Mouse (Mus musculus): Measurements from ENCODE around the gene Olfr463. TPM values are rescaled to one million over a fixed set of nuclear protein-coding genes. Genes with fewer than 3 reads are reported as not detected.

The Olfr463 gene
- polyA plus RNA-seq, 1 experiment from 2014 or later = not detected

DNA sequence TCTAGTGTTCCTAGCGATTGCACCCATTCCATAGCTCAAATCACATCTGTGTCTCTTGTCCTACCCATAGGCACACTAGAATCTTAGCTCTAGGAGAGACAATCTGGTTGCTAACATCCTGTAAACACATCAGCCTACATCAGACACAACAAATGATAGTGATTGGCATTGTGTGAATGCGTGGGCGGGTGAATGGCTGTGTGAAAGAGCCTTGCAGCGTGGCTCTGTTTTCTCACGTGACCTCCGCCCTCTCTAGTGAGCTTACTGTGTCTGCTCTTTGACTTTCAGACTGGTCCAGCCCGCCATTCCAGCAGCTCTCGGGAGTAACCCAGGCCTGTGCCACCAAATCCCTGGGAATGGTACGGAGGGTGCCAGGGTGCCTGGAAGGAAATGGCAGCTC lies 36.8 kb downstream of the Olfr463 start:
- no peak overlapping the region for H3K27ac ChIP-seq (ENCODE audit: low read depth, low read length)
- H3K9ac ChIP-seq (ENCODE audit: low read depth, low read length) = no peak overlapping the region
- no peaks in the 10 kb centered on the region for H3K27me3 ChIP-seq (replicated peaks; ENCODE audit: control insufficient read depth, insufficient read depth, low read length)
- no peak for DNase-seq (ENCODE audit: low spot score)
- no peaks in the 10 kb centered on the region for H3K4me1 ChIP-seq (replicated peaks; ENCODE audit: control insufficient read depth, insufficient read depth, low read length)
- H3K4me2 ChIP-seq = no peak overlapping the region
- no peaks in the 10 kb centered on the region for H3K9me3 ChIP-seq (ENCODE audit: control insufficient read depth, low read length)
- no peak overlapping the region for H3K4me3 ChIP-seq (ENCODE audit: low read depth, low read length)
- 83% methylated on average over 9 of the region's 9 CpGs for WGBS
- no peaks in the 10 kb centered on the region; the same call in 1 of the 2 replicates for H3K36me3 ChIP-seq (ENCODE audit: control insufficient read depth, insufficient read depth, low read length)
- ATAC-seq (replicated peaks; ENCODE audit: low FRiP score) = no peak

DNA sequence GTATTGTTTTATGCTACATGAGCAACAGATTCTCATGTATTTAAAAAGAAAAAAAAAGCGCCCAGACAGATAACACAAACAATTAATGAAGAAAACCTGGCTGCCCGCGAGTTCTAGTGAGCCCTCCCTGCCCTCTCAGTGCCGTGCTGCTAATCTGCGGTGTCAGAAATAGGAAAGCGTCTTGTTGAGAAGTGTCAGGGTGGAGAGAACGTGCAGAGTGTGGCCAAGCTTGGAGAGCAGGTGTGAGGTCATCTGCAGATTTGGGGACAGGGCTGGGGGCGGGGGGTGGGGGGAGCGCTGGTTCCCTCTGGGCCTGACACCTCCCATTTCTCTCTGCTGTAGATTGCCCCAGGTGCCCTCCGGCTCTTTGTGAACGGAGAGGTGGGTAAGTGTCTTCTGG lies 37.9 kb downstream of the Olfr463 start:
- no peaks in the 10 kb centered on the region for H3K9me3 ChIP-seq (ENCODE audit: control insufficient read depth, low read length)
- ATAC-seq (replicated peaks; ENCODE audit: low FRiP score) (no peak), DNase-seq (ENCODE audit: low spot score) (no peak)
- no peaks in the 10 kb centered on the region for H3K27me3 ChIP-seq (replicated peaks; ENCODE audit: control insufficient read depth, insufficient read depth, low read length)
- H3K4me3 ChIP-seq (ENCODE audit: low read depth, low read length) = no peak overlapping the region
- no peak overlapping the region for H3K9ac ChIP-seq (ENCODE audit: low read depth, low read length)
- H3K4me2 ChIP-seq = no peak overlapping the region
- H3K4me1 ChIP-seq (replicated peaks; ENCODE audit: control insufficient read depth, insufficient read depth, low read length) = no peaks in the 10 kb centered on the region
- WGBS = 82% methylated on average over 11 of the region's 11 CpGs
- H3K36me3 ChIP-seq (ENCODE audit: control insufficient read depth, insufficient read depth, low read length) = no peaks in the 10 kb centered on the region; the same call in 1 of the 2 replicates
- no peak overlapping the region for H3K27ac ChIP-seq (ENCODE audit: low read depth, low read length)

DNA sequence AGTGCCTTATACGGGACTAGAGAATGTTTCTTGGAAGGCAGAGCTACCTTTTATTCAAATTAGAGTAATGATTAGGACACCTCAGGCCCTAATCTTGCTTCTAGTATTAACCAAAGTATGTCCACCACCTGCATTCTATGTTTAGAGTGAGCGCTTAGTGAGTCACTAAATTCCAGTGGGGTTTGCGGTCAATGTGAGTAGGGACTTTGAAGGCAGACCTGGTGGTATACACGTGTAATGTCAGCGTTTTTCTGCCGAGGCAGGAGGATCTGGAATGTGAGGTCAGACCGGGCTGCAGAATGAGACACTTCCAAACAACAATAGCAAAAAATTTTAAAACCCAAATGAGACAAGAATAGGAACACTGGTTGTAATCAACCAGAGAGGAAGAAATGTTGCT lies 42.6 kb downstream of the Olfr463 start:
- DNase-seq (ENCODE audit: low spot score) = no peak
- Histone ChIP-seq H3K4me2 (no peak overlapping the region), H3K27ac (ENCODE audit: low read depth, low read length) (no peak overlapping the region), H3K9ac (ENCODE audit: low read depth, low read length) (no peak overlapping the region), H3K4me3 (ENCODE audit: low read depth, low read length) (no peak overlapping the region), H3K27me3 (replicated peaks; ENCODE audit: control insufficient read depth, insufficient read depth, low read length) (no peaks in the 10 kb centered on the region), H3K4me1 (replicated peaks; ENCODE audit: control insufficient read depth, insufficient read depth, low read length) (peaks cover 4% of the 10 kb centered on the region), H3K36me3 (ENCODE audit: control insufficient read depth, insufficient read depth, low read length) (no peaks in the 10 kb centered on the region; the same call in 1 of the 2 replicates), H3K9me3 (ENCODE audit: control insufficient read depth, low read length) (no peaks in the 10 kb centered on the region)
- WGBS = 78% methylated on average over 7 of the region's 7 CpGs
- ATAC-seq (replicated peaks; ENCODE audit: low FRiP score) = no peak

DNA sequence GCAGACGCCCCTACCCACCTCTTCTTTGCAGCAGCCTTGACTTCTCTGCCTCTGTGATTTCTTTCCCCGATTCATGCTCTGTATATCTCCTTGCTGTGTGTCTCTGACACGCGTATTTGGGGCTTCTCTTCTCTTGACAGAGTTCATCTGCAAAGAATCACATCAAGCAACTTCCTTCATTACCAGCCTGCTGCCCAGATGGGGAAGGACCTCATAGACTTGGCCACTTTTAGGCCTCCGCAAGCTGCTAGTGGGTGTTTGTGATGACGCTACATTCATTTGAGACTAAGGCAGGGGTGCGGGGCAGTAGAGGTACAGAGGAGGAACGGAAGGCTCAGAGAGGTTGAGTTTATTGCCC lies 43.6 kb downstream of the Olfr463 start:
- Histone ChIP-seq H3K27me3 (replicated peaks; ENCODE audit: control insufficient read depth, insufficient read depth, low read length) (no peaks in the 10 kb centered on the region), H3K27ac (ENCODE audit: low read depth, low read length) (no peak overlapping the region), H3K4me3 (ENCODE audit: low read depth, low read length) (peak overlapping the region; percentile 61), H3K4me1 (replicated peaks; ENCODE audit: control insufficient read depth, insufficient read depth, low read length) (peaks cover 4% of the 10 kb centered on the region), H3K4me2 (peak overlapping the region; percentile 80), H3K36me3 (ENCODE audit: control insufficient read depth, insufficient read depth, low read length) (no peaks in the 10 kb centered on the region; the same call in 1 of the 2 replicates), H3K9ac (ENCODE audit: low read depth, low read length) (peak overlapping the region; percentile 65), H3K9me3 (ENCODE audit: control insufficient read depth, low read length) (no peaks in the 10 kb centered on the region)
- WGBS = 43% methylated on average over 8 of the region's 8 CpGs
- DNase-seq (ENCODE audit: low spot score) (no peak), ATAC-seq (replicated peaks; ENCODE audit: low FRiP score) (no peak; the same call in 1 of the 2 replicates)

DNA sequence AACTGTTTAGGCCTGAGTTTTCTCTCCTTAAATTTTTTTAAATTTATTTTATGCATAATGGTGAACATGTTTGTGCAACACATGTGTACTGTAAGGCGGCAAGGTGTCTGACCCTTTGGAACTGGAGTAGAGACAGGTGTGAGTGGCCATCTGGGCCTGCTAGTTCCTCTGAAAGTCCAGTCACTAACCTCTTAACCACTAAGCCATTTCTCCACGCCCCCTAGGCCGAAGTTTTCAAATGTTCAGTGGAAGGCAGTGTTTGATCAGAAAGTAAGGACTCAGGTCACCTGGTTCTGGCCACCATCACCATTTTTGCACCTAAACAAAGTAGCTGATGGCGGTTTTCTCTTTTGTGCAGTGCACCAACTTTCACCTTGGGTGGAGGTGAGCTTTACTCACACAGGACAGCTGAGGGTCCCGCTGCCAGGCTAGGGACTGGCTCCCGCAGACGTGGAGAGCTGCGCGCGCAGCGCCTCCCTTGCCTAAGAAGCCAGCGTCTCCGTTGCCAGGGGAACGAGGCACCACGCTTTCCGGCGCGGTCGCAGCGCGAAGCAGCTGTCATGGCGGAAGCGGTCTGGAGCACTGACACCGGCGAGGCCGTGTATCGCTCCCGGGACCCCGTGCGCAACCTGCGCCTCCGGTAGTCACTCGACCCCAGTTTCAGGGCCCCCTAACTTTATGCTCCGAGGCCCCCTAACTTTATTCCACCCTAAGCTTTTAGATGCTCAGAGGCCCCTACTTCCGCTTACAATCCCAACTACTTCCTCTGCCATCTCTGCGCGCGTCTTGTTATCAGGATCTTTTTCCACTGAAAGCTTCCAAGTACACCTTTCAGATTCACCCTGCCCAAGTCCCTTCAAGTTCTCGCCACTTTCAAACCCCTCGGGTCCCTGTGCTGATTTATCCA lies 44.2 kb downstream of the Olfr463 start, which contains the start of gene Mks1:
Gene Mks1 (plus strand): TSS at position 526 of the 907 bp plus-strand sequence.
- H3K27me3 ChIP-seq (replicated peaks; ENCODE audit: control insufficient read depth, insufficient read depth, low read length) = no peaks in the 10 kb centered on the region
- DNase-seq (ENCODE audit: low spot score) = peak; percentile 89
- peak within 1 kb of the TSS; percentile 80 for H3K4me2 ChIP-seq
- H3K9ac ChIP-seq (ENCODE audit: low read depth, low read length) = peak within 1 kb of the TSS; percentile 65
- peak; percentile 90 for ATAC-seq (replicated peaks; ENCODE audit: low FRiP score)
- 0 out of 2 replicates have a peak within 1 kb of the TSS, but pooled peaks have one; percentile 8 for H3K27ac ChIP-seq (ENCODE audit: low read depth, low read length)
- 4% methylated on average over 40 of the region's 40 CpGs for WGBS
- no peaks in the 10 kb centered on the region for H3K9me3 ChIP-seq (ENCODE audit: control insufficient read depth, low read length)
- peak within 1 kb of the TSS; percentile 61 for H3K4me3 ChIP-seq (ENCODE audit: low read depth, low read length)
- peaks cover 4% of the 10 kb centered on the region for H3K4me1 ChIP-seq (replicated peaks; ENCODE audit: control insufficient read depth, insufficient read depth, low read length)
- no peaks in the 10 kb centered on the region; the same call in 1 of the 2 replicates for H3K36me3 ChIP-seq (ENCODE audit: control insufficient read depth, insufficient read depth, low read length)

DNA sequence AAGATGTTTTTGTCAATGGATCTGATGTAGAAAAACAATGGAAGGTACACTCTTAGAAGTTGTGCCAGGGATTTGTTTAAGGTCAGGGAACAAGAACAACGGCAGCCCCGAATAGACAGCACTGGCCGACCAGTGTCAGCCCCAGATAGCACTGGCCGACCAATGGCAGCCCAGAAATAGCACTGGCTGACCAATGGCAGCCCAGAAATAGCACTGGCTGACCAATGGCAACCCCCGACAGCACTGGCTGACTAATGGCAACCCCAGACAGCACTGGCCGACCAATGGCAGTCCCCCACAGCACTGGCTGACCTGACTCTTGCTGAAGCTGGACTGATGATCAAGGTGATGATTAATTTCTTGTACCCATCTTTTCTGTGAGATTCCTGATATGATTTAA lies 49.3 kb downstream of the Olfr463 start:
- ATAC-seq (replicated peaks; ENCODE audit: low FRiP score) (no peak), DNase-seq (ENCODE audit: low spot score) (no peak)
- Histone ChIP-seq H3K9ac (ENCODE audit: low read depth, low read length) (no peak overlapping the region), H3K9me3 (ENCODE audit: control insufficient read depth, low read length) (no peaks in the 10 kb centered on the region), H3K4me1 (replicated peaks; ENCODE audit: control insufficient read depth, insufficient read depth, low read length) (no peaks in the 10 kb centered on the region), H3K36me3 (ENCODE audit: control insufficient read depth, insufficient read depth, low read length) (no peaks in the 10 kb centered on the region), H3K4me3 (ENCODE audit: low read depth, low read length) (no peak overlapping the region), H3K4me2 (no peak overlapping the region), H3K27ac (ENCODE audit: low read depth, low read length) (no peak overlapping the region), H3K27me3 (replicated peaks; ENCODE audit: control insufficient read depth, insufficient read depth, low read length) (no peaks in the 10 kb centered on the region)
- WGBS = 68% methylated on average over 6 of the region's 6 CpGs

DNA sequence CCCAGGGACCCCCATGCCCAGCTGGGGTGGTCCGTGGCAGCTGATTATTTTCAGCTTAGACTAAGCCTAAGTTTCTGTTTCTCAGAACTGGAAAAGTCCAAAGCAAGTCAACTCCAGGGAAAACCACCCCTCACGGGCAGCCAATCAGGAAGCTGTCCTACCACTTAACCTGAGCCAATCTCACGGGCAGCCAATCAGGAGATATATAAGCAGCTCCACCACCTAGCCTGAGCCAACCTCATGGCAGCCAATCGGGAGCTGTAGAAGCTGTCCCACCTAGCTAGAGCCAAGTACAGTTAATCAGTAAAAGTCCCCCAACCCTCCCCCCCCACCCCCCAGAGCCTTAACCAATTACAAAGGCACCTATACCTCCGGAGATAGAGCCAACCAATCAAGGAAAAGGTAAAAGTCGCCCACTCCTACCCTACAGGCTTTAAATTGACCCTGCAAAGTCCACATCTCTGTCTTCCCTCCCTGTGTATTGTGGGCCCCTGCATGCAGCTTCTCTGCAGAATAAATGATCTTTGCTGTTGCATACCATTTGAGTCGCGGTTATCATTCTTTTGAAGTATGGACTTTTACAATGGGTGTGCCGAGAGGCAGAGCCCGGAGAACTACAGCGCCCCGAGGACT lies 50.1 kb downstream of the Olfr463 start:
- Histone ChIP-seq H3K9ac (ENCODE audit: low read depth, low read length) (no peak overlapping the region), H3K4me1 (replicated peaks; ENCODE audit: control insufficient read depth, insufficient read depth, low read length) (no peaks in the 10 kb centered on the region), H3K4me3 (ENCODE audit: low read depth, low read length) (no peak overlapping the region), H3K27me3 (replicated peaks; ENCODE audit: control insufficient read depth, insufficient read depth, low read length) (no peaks in the 10 kb centered on the region), H3K36me3 (ENCODE audit: control insufficient read depth, insufficient read depth, low read length) (no peaks in the 10 kb centered on the region), H3K9me3 (ENCODE audit: control insufficient read depth, low read length) (no peaks in the 10 kb centered on the region), H3K27ac (ENCODE audit: low read depth, low read length) (no peak overlapping the region), H3K4me2 (no peak overlapping the region)
- DNase-seq (ENCODE audit: low spot score) (no peak), ATAC-seq (replicated peaks; ENCODE audit: low FRiP score) (no peak)
- WGBS = 79% methylated on average over 12 of the region's 12 CpGs

Measured in liver, embryonic 11.5 days (tissue).